Mouse (Mus musculus): ENCODE measurements around the gene F3. TPM values are rescaled to one million over a fixed set of nuclear protein-coding genes. Genes with fewer than 3 reads are reported as not detected.
"Not testable (repeated sequence)": the region's sequence is repeated elsewhere in the genome, so short reads cannot be mapped to it uniquely, and the experiment has no call there.

Gene F3
- polyA plus RNA-seq, 1 experiment from 2014 or later: 5.8 TPM

GRCm38 (mm10) chr3:121762056-121762852 is 38.9 kb downstream of the F3 start:
- Histone ChIP-seq H3K4me3 (no peak overlapping the region), H3K27ac (replicated peaks) (no peak overlapping the region), H3K4me1 (no peaks in the 10 kb centered on the region), H3K27me3 (ENCODE audit: low read depth, poor library complexity, severe bottlenecking) (no peaks in the 10 kb centered on the region), H3K36me3 (peaks cover 46% of the 10 kb centered on the region), H3K9me3 (replicated peaks) (no peaks in the 10 kb centered on the region)
- DNase-seq (ENCODE audit: low spot score): no peak
- 66% methylated on average over 4 of the region's 4 CpGs for WGBS

- no peak overlapping the region for H3K4me3 ChIP-seq
- no peaks in the 10 kb centered on the region for H3K27me3 ChIP-seq (ENCODE audit: low read depth, poor library complexity, severe bottlenecking)
- H3K4me1 ChIP-seq: no peaks in the 10 kb centered on the region
- no peak overlapping the region for H3K27ac ChIP-seq (replicated peaks)
- H3K9me3 ChIP-seq (replicated peaks): no peaks in the 10 kb centered on the region
- peaks cover 67% of the 10 kb centered on the region for H3K36me3 ChIP-seq
- DNase-seq (ENCODE audit: low spot score): no peak
Observed at GRCm38 (mm10) chr3:121766048-121766447, 42.7 kb downstream of the F3 start.

GRCm38 (mm10) chr3:121766818-121767217 is 43.5 kb downstream of the F3 start:
- H3K9me3 ChIP-seq (replicated peaks): no peaks in the 10 kb centered on the region
- H3K4me3 ChIP-seq: no peak overlapping the region
- 94% methylated on average over 5 of the region's 5 CpGs for WGBS
- peaks cover 75% of the 10 kb centered on the region for H3K36me3 ChIP-seq
- no peak overlapping the region for H3K27ac ChIP-seq (replicated peaks)
- no peaks in the 10 kb centered on the region for H3K27me3 ChIP-seq (ENCODE audit: low read depth, poor library complexity, severe bottlenecking)
- H3K4me1 ChIP-seq: no peaks in the 10 kb centered on the region
- no peak for DNase-seq (ENCODE audit: low spot score)

GRCm38 (mm10) chr3:121768770-121769169 is 45.4 kb downstream of the F3 start:
- 96% methylated on average over 3 of the region's 3 CpGs for WGBS
- Histone ChIP-seq H3K4me1 (no peaks in the 10 kb centered on the region), H3K27me3 (ENCODE audit: low read depth, poor library complexity, severe bottlenecking) (no peaks in the 10 kb centered on the region), H3K4me3 (no peak overlapping the region), H3K27ac (replicated peaks) (no peak overlapping the region), H3K36me3 (peaks cover 85% of the 10 kb centered on the region), H3K9me3 (replicated peaks) (no peaks in the 10 kb centered on the region)
- DNase-seq (ENCODE audit: low spot score): no peak

GRCm38 (mm10) chr3:121773336-121773735 is 50.0 kb downstream of the F3 start:
- not testable (repeated sequence) for H3K27me3 ChIP-seq (ENCODE audit: low read depth, poor library complexity, severe bottlenecking); H3K4me1 ChIP-seq; H3K9me3 ChIP-seq (replicated peaks); H3K4me3 ChIP-seq; DNase-seq (ENCODE audit: low spot score); H3K27ac ChIP-seq (replicated peaks)
- peaks cover 58% of the 10 kb centered on the region for H3K36me3 ChIP-seq
- 95% methylated on average over 4 of the region's 4 CpGs for WGBS

GRCm38 (mm10) chr3:121777943-121778342 is 54.6 kb downstream of the F3 start:
- peak; percentile 47 for DNase-seq (ENCODE audit: low spot score)
- H3K27me3 ChIP-seq (ENCODE audit: low read depth, poor library complexity, severe bottlenecking): no peaks in the 10 kb centered on the region
- peaks cover 27% of the 10 kb centered on the region for H3K36me3 ChIP-seq
- no peak overlapping the region for H3K4me3 ChIP-seq
- no peaks in the 10 kb centered on the region for H3K9me3 ChIP-seq (replicated peaks)
- H3K4me1 ChIP-seq: no peaks in the 10 kb centered on the region
- no peak overlapping the region for H3K27ac ChIP-seq (replicated peaks)
- WGBS: 61% methylated on average over 7 of the region's 7 CpGs

GRCm38 (mm10) chr3:121783020-121783419 is 59.7 kb downstream of the F3 start:
- Histone ChIP-seq H3K27me3 (ENCODE audit: low read depth, poor library complexity, severe bottlenecking) (no peaks in the 10 kb centered on the region), H3K4me1 (no peaks in the 10 kb centered on the region), H3K27ac (replicated peaks) (no peak overlapping the region), H3K9me3 (replicated peaks) (no peaks in the 10 kb centered on the region), H3K4me3 (no peak overlapping the region), H3K36me3 (peaks cover 12% of the 10 kb centered on the region; the same call in 1 of the 2 replicates)
- WGBS: 88% methylated on average over 6 of the region's 6 CpGs
- DNase-seq (ENCODE audit: low spot score): no peak

Other genes with a start within 250 kb of the F3 start
- gene Slc44a3, start 191.1 kb upstream of the F3 start, polyA plus RNA-seq (2016; fragmentation: Nextera tagmentation; extraction: Ambion mirVana): 0.43 and 0.66 TPM in 2 replicates
- not detected in 2 replicates for gene 4930432M17Rik, start 52.8 kb upstream of the F3 start, polyA plus RNA-seq (2016; fragmentation: Nextera tagmentation; extraction: Ambion mirVana)
- gene Abcd3, start 91.8 kb downstream of the F3 start, polyA plus RNA-seq (2016; fragmentation: Nextera tagmentation; extraction: Ambion mirVana): 41.3 and 48.6 TPM in 2 replicates
- gene Arhgap29, start 229.0 kb downstream of the F3 start, polyA plus RNA-seq (2016; fragmentation: Nextera tagmentation; extraction: Ambion mirVana): 27.0 and 29.3 TPM in 2 replicates

Data from midbrain, embryonic 10.5 days (tissue).